Mouse (Mus musculus) adipose tissue, adult 10 weeks (tissue): ENCODE results near the gene Trim30a. TPM values are rescaled to one million over a fixed set of nuclear protein-coding genes. Genes with fewer than 3 reads are reported as not detected.

Experiments used
- polyA plus RNA-seq: library from polyadenylated mRNA; stranded (reverse); fragments of 350-450 nt; fragmentation: Illumina TruSeq; extraction: RNeasy Lipid Tissue Mini Kit (QIAGEN cat#74804); gene quantifications from one replicate; pipeline ENCODE4 v1.2.3, GENCODE M21; 2014; ENCODE audit warnings: low read depth, low replicate concordance

Trim30a gene
- 9.6 TPM for polyA plus RNA-seq

GRCm38 (mm10) chr7:104465065-104465744 is at the start of gene Trim30a:
TSS of gene Trim30a (minus strand) at chr7:104465193.

DNA sequence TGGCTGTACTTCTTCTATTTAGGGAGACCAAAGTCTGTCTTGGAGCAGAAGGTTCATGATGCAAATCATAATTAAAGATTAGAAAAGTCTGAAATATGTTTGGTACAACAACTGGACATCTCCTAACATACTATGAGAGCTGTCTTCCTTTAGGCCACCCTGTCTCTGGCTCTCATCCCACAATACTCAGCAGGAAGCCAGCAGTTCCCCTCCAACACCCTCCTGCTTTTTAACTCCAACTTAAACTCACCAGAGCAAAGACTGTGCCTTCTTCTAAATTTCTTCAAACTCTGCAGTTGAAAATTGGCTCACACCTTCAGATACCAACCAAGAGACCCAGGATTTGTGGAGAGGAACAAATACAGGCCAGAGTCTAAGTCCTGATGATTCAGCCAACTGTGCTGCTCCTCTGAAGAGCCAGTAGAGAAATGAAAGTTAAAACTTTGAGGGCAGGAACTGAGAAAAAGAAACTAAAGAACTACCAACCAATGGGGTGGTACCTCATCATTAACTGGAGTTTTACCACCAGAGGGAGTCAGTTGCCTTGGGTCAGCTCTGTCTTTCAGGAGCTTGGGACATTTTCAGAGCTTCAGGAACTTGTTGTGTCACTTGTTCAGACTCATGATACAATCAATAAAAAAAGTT is 42.5 kb upstream of the Trim30a start, which contains the start of gene Trim30d:
Trim30d (minus strand) TSS at position 429 of the 645 bp plus-strand sequence.

GRCm38 (mm10) chr7:104400698-104401097 is 64.3 kb downstream of the Trim30a start, which contains the start of gene Trim30c:
TSS of gene Trim30c (minus strand) at chr7:104400837.

DNA sequence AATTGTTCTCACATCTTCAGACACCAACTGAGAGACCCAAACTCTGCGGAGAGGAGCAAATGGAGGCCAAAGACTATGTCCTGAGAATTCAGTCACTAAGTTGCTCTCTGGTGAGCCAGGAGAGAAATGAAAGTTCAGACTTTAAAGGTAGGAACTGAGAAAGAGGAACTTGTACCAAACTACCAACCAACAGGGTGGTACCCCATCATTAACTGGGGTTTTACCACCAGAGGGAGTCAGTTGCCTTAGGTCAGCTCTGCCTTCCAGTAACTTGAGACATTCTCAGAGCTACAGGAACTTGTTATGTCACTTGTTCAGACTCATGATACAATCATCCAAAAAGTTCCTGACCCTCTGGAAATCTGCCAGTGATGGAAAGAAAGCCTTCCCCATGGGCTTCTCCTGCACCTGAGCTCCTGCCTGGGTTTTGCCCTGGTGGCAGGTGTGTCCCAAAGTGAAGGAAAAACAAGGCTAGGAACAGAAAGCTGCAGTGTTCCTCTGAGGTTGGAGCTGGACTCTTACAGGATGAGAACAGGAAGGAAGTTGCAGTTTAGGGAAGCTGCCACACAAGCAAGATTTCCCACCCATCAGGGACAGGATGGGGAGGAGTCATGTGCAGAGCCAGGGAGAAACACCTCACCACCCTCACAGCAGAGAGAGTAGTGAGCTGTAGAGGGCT is 95.1 kb downstream of the Trim30a start, which contains the start of gene Trim30b:
Trim30b (minus strand) TSS at position 149 of the 679 bp plus-strand sequence.

Other genes with a start within 250 kb of the Trim30a start
- gene Trim6, start 246.4 kb downstream of the Trim30a start, polyA plus RNA-seq = 1.7 TPM
- gene Trim34a, start 220.7 kb downstream of the Trim30a start, polyA plus RNA-seq = 11.9 TPM
- 2.4 TPM for gene Trim5, start 177.1 kb downstream of the Trim30a start, polyA plus RNA-seq
- gene Trim12a, start 149.7 kb downstream of the Trim30a start, polyA plus RNA-seq = 24.9 TPM
- 0.42 TPM for gene Trim34b, start 135.7 kb downstream of the Trim30a start, polyA plus RNA-seq
- gene Trim12c, start 111.8 kb downstream of the Trim30a start, polyA plus RNA-seq = 13.4 TPM
- gene Trim30b, start 95.3 kb downstream of the Trim30a start, polyA plus RNA-seq = 0.25 TPM
- 0.47 TPM for gene Trim30c, start 64.4 kb downstream of the Trim30a start, polyA plus RNA-seq
- gene Trim30d, start 42.7 kb upstream of the Trim30a start, polyA plus RNA-seq = 6.3 TPM
- not detected for gene Olfr651, start 84.9 kb upstream of the Trim30a start, polyA plus RNA-seq
- gene Olfr652, start 95.7 kb upstream of the Trim30a start, polyA plus RNA-seq = not detected
- not detected for gene Olfr653, start 112.1 kb upstream of the Trim30a start, polyA plus RNA-seq
- not detected for gene Olfr654, start 121.8 kb upstream of the Trim30a start, polyA plus RNA-seq
- gene Olfr655, start 136.6 kb upstream of the Trim30a start, polyA plus RNA-seq = not detected
- not detected for gene Olfr656, start 148.8 kb upstream of the Trim30a start, polyA plus RNA-seq
- gene Olfr657, start 159.6 kb upstream of the Trim30a start, polyA plus RNA-seq = not detected
- gene Olfr658, start 182.1 kb upstream of the Trim30a start, polyA plus RNA-seq = not detected
- gene Olfr659, start 201.6 kb upstream of the Trim30a start, polyA plus RNA-seq = not detected
- not detected for gene Olfr661, start 221.3 kb upstream of the Trim30a start, polyA plus RNA-seq